Mouse (Mus musculus): Measurements from ENCODE around the gene Tubb1. TPM values are rescaled to one million over a fixed set of nuclear protein-coding genes. Genes with fewer than 3 reads are reported as not detected.
A peak's percentile ranks its signal among the peaks of the same experiment; 100 is the strongest.

Gene Tubb1
- polyA plus RNA-seq, 1 experiment from 2014 or later: 5.5 TPM

DNA sequence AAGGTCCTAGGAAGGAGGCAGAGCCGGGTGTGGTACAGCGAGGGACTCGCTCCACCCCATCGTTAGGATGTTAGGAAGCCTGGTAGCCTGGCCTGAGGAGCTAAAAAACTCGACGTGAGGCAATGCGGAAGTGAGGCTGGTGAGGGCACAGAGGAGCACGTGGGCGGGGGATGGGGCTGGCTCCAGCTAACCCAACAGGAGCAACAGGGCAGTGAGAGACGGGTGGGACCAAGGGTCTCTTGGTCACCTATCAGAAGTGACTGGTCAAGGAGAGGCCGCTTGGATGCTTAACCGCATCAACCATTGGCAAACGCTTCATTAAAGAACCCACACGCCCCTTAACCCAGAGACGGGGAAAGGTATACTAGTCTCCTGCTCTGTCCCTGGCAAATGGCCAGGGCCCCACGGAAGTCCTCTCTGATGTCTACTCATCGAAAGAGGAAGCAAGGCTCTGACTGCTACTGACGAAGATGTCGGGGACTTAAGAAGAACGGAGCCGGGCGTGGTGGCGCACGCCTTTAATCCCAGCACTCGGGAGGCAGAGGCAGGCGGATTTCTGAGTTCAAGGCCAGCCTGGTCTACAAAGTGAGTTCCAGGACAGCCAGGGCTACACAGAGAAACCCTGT is 14.3 kb upstream of the Tubb1 start:
- H3K9me3 ChIP-seq: no peaks in the 10 kb centered on the region
- H3K4me3 ChIP-seq: no peak overlapping the region
- no peaks in the 10 kb centered on the region for H3K27me3 ChIP-seq (ENCODE audit: poor library complexity, severe bottlenecking)
- H3K27ac ChIP-seq: no peak overlapping the region
- H3K36me3 ChIP-seq (replicated peaks): peaks cover 48% of the 10 kb centered on the region
- peaks cover 33% of the 10 kb centered on the region for H3K4me1 ChIP-seq
- WGBS: 92% methylated on average over 26 of the region's 26 CpGs
- no peak for DNase-seq (ENCODE audit: extremely low spot score, low spot score)

DNA sequence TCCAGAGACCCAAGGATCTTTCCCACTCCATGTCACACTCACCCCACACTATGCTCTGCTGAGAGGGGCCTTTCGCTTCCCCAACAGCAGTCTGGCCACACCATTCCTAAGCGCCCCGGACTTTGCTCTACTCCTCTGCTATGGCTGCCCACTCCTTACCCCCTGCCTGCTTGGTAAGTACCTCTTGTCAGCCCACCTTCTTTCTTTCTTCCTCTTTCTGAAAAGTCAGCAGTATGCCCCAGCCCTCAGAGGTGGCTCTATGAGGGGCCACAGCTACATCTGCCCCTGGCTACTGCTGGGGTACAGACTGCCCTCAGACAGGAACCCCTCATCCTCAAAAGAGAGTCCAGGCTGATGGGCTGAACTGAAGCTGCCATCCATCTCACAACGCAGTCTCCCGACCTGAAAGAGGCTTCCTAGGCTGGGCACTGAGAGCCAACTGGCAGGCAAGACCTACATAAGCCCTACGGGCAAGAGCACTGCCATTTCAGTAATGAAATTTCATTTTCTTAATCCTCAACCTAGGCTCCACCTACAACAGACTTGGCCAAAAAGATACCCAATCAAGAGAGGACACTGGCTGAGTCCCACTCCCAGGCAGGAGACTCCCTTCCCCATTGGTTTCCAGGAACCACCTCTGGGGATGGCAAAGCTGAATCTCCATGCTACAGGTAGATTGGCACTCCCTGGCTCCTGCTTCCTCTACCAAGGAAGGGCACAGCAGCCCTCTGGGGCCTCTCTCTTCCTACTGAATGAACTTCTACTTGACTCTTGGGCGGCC is 13.4 kb upstream of the Tubb1 start:
- H3K27me3 ChIP-seq (ENCODE audit: poor library complexity, severe bottlenecking): no peaks in the 10 kb centered on the region
- H3K9me3 ChIP-seq: no peaks in the 10 kb centered on the region
- no peak overlapping the region for H3K4me3 ChIP-seq
- peaks cover 40% of the 10 kb centered on the region for H3K36me3 ChIP-seq (replicated peaks)
- H3K4me1 ChIP-seq: peaks cover 33% of the 10 kb centered on the region
- 92% methylated on average over 7 of the region's 7 CpGs for WGBS
- no peak overlapping the region for H3K27ac ChIP-seq
- no peak for DNase-seq (ENCODE audit: extremely low spot score, low spot score)

DNA sequence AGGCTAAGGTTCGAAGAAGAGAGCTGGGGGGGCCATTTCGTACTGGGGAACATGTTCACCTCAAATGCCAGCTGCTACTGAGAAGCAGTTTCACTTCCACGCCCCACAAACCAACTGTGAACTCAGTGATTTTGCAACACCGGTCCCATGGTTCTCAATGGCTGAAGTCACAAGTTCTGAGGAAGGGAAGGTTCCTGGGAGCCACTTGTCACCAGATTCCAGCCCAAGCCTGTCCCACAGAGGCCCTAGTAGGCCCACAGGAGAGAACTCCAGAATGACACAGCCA is 12.9 kb upstream of the Tubb1 start:
- no peak for DNase-seq (ENCODE audit: extremely low spot score, low spot score)
- Histone ChIP-seq H3K36me3 (replicated peaks) (peaks cover 36% of the 10 kb centered on the region), H3K27ac (peak overlapping the region; percentile 89; the same call in 1 of the 2 replicates), H3K4me1 (peaks cover 30% of the 10 kb centered on the region), H3K4me3 (peak overlapping the region; percentile 66), H3K9me3 (no peaks in the 10 kb centered on the region), H3K27me3 (ENCODE audit: poor library complexity, severe bottlenecking) (no peaks in the 10 kb centered on the region)
- WGBS: 93% methylated on average over 4 of the region's 4 CpGs

DNA sequence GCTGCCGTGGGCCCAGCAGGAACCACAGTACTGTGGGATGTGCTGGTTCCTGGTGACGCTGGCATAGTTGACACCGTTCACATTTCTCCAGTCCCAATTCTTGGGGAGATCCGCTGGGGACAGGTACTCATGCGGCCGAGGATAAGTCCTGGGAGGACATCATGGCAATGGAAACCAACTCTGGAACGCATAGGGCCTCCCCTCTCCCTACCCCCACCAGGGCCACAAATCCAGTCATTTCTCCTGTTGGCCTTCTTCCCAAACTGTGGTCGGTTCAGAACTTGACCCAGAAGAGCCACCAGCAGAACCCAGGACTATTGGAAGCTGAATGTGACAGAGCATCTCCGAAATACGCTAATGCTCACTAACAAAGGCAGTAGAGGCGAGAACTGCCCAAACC is 12.3 kb upstream of the Tubb1 start:
- no peaks in the 10 kb centered on the region for H3K27me3 ChIP-seq (ENCODE audit: poor library complexity, severe bottlenecking)
- H3K4me1 ChIP-seq: peaks cover 31% of the 10 kb centered on the region
- H3K9me3 ChIP-seq: no peaks in the 10 kb centered on the region
- peak overlapping the region; percentile 66 for H3K4me3 ChIP-seq
- peak overlapping the region; percentile 89 for H3K27ac ChIP-seq
- H3K36me3 ChIP-seq (replicated peaks): peaks cover 32% of the 10 kb centered on the region
- DNase-seq (ENCODE audit: extremely low spot score, low spot score): no peak
- WGBS: 63% methylated on average over 11 of the region's 11 CpGs

DNA sequence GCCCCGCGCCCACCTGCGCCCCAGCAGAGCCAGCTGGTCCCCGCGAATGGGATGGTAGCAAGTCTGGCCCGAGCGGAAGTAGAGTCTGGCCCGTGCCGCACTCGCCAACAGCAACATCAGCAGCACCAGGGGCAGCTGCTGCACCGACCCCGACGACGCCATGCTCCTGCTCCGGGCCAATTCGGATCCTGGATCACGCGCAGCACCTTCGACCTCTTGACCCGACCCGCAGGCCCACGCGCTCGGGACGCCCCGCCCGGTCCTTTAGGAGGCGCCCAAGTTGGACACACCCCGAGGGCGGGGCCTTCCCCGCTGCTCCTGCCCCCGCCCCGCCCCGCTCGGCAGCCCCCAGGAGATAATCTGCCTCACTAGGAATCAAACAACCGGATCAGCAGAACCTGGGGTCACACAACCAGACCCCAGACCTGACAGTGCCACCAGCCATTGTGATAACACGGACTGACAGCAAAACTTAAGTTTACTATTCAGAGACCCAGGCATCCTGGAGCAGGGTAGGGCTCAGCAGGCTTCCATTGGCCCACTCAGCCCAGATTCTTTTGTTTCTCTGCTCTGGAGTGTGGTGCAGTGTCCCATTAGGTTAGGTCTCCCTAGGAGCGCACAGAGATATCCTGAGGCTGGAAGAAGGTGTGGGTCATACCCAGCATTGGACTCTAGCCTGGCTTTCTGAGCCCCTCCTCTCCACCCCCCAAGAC is 11.6 kb upstream of the Tubb1 start, which contains the start of gene Ctsz:
TSS of gene Ctsz (minus strand) at position 303 of the 713 bp plus-strand sequence.
- peak within 1 kb of the TSS; percentile 66 for H3K4me3 ChIP-seq
- DNase-seq (ENCODE audit: extremely low spot score, low spot score): peak; percentile 64
- WGBS: under 1% methylated on average over 38 of the region's 38 CpGs
- peak within 1 kb of the TSS; percentile 89 for H3K27ac ChIP-seq
- H3K27me3 ChIP-seq (ENCODE audit: poor library complexity, severe bottlenecking): no peaks in the 10 kb centered on the region
- H3K36me3 ChIP-seq (replicated peaks): peaks cover 25% of the 10 kb centered on the region
- H3K9me3 ChIP-seq: no peaks in the 10 kb centered on the region
- peaks cover 34% of the 10 kb centered on the region for H3K4me1 ChIP-seq

DNA sequence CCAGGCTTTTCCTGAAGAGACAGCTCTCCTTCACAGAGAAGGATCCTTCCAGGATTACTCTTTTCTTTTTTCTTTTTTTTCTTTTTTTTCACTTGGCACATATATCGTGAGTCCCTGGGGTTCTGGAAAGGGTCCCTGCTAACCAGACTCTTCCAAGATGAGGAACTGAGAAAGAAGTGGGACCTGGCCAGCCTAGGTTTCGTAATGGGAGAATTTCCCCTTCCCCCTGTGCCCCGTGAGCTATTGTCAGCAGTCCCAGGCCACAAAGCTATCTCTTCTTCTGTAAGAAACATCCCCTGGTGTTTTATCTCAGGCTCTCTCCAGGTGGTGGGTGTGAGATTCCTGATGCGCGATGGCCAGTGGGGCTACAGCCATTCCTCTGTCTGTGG is 11.1 kb upstream of the Tubb1 start:
- peaks cover 22% of the 10 kb centered on the region for H3K36me3 ChIP-seq (replicated peaks)
- H3K4me1 ChIP-seq: peaks cover 34% of the 10 kb centered on the region
- H3K9me3 ChIP-seq: no peaks in the 10 kb centered on the region
- no peaks in the 10 kb centered on the region for H3K27me3 ChIP-seq (ENCODE audit: poor library complexity, severe bottlenecking)
- peak overlapping the region; percentile 89 for H3K27ac ChIP-seq
- no peak for DNase-seq (ENCODE audit: extremely low spot score, low spot score)
- 48% methylated on average over 5 of the region's 5 CpGs for WGBS
- H3K4me3 ChIP-seq: peak overlapping the region; percentile 66

DNA sequence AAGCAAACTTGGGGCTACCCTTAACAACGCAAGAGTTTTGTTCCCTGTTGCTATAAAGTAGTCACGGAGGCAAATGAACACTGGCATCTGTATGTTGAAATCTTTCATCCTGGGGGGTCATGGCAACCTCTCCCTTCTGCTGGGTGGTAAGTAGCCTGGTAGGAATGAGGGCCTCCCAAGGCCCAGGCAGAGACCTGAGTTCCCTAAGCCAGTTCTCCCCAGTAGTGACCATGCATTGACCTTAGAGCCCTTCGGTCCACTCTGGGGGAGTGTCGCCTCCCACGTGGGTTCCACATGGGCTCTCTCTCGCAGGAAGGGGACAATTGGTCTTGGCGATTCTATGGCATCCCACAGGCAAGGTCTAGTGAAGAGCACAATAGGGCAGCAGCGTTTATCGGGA is 10.5 kb upstream of the Tubb1 start:
- H3K36me3 ChIP-seq (replicated peaks): peaks cover 18% of the 10 kb centered on the region
- 88% methylated on average over 9 of the region's 9 CpGs for WGBS

DNA sequence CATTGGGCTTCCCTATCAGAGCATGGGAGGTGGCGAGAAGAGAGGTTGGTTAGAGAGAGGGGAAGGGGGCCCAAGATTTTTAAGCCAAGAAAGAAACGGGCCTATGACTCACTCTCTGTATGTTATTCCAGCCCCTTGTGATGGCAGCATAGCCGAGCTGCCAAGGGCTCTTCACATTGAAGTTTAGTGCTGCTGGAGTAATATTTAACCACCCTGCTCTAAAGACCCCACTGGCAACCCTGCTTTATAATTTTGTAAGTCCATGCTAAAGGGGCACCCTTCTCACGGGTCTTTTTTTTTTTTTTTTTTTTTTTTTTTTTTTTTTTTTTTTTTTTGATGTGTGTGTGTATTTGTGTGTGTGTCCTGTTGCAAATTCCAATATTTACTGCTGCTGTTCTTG is 8.6 kb upstream of the Tubb1 start:
- H3K4me1 ChIP-seq: peaks cover 42% of the 10 kb centered on the region
- H3K27ac ChIP-seq: no peak overlapping the region
- no peak for DNase-seq (ENCODE audit: extremely low spot score, low spot score)
- no peak overlapping the region for H3K4me3 ChIP-seq
- H3K9me3 ChIP-seq: no peaks in the 10 kb centered on the region
- WGBS: 82% methylated on average over 4 of the region's 4 CpGs
- H3K27me3 ChIP-seq (ENCODE audit: poor library complexity, severe bottlenecking): no peaks in the 10 kb centered on the region
- 0 out of 2 replicates have a peak, but pooled peaks cover under 1% of the 10 kb centered on the region for H3K36me3 ChIP-seq (replicated peaks)

More for the DNA sequence above, 10.5 kb upstream of the Tubb1 start:
- H3K27me3 ChIP-seq (ENCODE audit: poor library complexity, severe bottlenecking): no peaks in the 10 kb centered on the region
- H3K27ac ChIP-seq: no peak overlapping the region
- DNase-seq (ENCODE audit: extremely low spot score, low spot score): no peak
- H3K4me1 ChIP-seq: peaks cover 34% of the 10 kb centered on the region
- H3K4me3 ChIP-seq: no peak overlapping the region
- H3K9me3 ChIP-seq: no peaks in the 10 kb centered on the region

DNA sequence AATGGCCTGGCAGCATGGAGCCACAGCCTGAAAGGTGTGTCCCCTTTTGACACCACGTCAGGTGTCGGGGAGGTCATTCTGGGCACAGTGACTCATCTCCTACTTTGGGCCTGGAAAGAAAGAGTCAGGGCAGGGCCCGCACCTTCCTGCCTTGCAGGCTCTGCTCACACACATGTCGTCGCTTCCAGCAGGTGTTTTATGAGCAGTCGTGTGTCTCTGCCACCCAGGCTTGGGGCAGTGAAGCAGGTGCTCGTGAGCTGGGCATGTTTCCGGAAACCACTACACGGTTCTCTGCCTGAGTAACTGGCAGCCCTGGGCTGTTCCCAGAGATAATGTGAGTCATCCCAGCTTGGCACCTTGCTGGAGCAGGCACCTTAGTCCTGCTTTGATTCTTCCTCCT is 8.0 kb upstream of the Tubb1 start:
- no peak for DNase-seq (ENCODE audit: extremely low spot score, low spot score)
- Histone ChIP-seq H3K9me3 (no peaks in the 10 kb centered on the region), H3K4me3 (no peak overlapping the region), H3K36me3 (replicated peaks) (no peaks in the 10 kb centered on the region), H3K27ac (no peak overlapping the region), H3K4me1 (peaks cover 39% of the 10 kb centered on the region), H3K27me3 (ENCODE audit: poor library complexity, severe bottlenecking) (no peaks in the 10 kb centered on the region; the same call in 1 of the 2 replicates)
- 85% methylated on average over 9 of the region's 9 CpGs for WGBS

DNA sequence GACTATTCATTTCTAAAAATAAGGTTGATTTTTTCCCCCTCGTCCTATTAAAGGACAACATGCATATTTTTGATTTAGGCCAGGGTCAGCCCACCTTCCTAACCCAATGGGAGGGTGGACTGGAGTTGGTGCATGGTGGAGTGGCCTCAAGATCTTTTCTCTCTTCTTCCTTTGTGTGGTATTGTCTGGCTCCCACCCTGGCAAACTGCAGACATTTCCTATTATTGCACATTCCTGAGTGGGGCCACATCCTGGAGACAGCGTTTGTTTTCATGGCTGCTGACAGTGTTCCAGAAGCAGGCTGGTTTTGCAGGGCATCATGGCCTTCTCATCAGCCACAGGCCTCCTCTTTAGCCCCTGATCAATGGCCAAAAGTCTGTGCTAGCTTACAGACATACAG is 7.4 kb upstream of the Tubb1 start:
- H3K27ac ChIP-seq: peak overlapping the region; percentile 53; the same call in 1 of the 2 replicates
- H3K27me3 ChIP-seq (ENCODE audit: poor library complexity, severe bottlenecking): no peaks in the 10 kb centered on the region; the same call in 1 of the 2 replicates
- WGBS: 80% methylated on average over 2 of the region's 2 CpGs
- no peak for DNase-seq (ENCODE audit: extremely low spot score, low spot score)
- H3K4me1 ChIP-seq: peaks cover 34% of the 10 kb centered on the region
- no peaks in the 10 kb centered on the region for H3K9me3 ChIP-seq
- H3K36me3 ChIP-seq (replicated peaks): no peaks in the 10 kb centered on the region
- no peak overlapping the region for H3K4me3 ChIP-seq

DNA sequence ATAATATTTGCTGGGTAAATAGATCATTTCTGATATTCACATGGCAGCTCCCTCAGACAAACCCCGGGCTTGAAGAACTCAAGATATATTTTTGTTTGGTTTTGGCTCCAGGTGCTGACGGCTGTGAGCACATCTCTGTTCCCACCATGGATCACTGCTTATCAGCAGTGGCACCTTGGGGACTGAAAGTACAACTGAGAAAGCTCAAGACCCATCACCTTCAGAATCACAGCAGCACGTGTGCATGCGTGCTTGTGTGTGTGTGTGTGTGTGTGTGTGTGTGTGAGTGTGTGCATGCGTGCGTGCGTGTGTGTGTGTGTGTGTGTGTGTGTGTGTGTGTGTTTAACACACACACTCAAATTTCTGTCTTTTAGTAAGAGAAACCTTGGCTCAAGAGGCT is 6.1 kb upstream of the Tubb1 start:
- 91% methylated on average over 7 of the region's 7 CpGs for WGBS
- no peaks in the 10 kb centered on the region for H3K9me3 ChIP-seq
- H3K36me3 ChIP-seq (replicated peaks): no peaks in the 10 kb centered on the region
- H3K27ac ChIP-seq: no peak overlapping the region
- H3K4me3 ChIP-seq: no peak overlapping the region
- DNase-seq (ENCODE audit: extremely low spot score, low spot score): no peak
- no peaks in the 10 kb centered on the region; the same call in 1 of the 2 replicates for H3K27me3 ChIP-seq (ENCODE audit: poor library complexity, severe bottlenecking)
- peaks cover 20% of the 10 kb centered on the region for H3K4me1 ChIP-seq

DNA sequence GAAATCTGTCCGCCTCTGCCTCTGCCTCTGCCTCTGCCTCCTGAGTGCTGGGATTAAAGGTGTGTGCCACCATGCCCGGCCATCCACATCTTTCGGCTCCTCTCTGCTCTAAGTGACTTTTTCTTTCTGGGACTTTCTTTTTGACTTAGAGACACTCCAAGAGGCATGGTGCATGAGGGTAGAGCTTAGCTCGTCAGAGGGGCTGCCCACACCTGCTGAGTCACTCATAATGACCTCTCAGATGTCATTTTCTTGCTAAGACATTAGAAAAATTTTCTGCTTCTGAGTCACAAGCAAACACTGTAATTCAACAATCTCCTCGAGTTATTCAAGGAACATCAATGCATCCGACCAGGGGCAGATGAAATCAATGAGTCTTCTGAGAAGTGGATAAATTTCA is 5.5 kb upstream of the Tubb1 start:
- DNase-seq (ENCODE audit: extremely low spot score, low spot score): no peak
- Histone ChIP-seq H3K9me3 (no peaks in the 10 kb centered on the region), H3K27ac (no peak overlapping the region), H3K4me1 (peaks cover 16% of the 10 kb centered on the region), H3K4me3 (no peak overlapping the region), H3K27me3 (ENCODE audit: poor library complexity, severe bottlenecking) (no peaks in the 10 kb centered on the region; the same call in 1 of the 2 replicates), H3K36me3 (replicated peaks) (no peaks in the 10 kb centered on the region)
- WGBS: 89% methylated on average over 6 of the region's 6 CpGs

DNA sequence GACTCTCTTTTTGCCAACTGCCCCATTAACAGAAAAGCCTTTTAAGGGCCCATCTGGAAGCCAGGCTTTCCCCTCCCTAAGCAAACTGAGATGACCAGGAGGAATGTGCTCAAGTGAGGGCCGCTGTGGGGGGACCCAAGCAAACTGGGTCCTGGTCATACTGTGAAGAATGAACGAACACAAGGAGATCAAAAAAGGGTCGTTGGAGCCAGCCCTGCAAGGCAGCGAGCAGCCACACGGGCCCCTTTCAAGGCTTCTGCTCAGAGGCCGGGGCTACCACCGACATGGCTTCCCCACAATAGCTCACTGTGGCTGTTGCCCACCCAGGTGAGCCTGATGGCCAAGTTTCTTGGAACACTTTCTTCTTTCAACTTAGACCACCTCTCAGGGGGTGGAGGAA is 4.0 kb upstream of the Tubb1 start:
- WGBS: 60% methylated on average over 7 of the region's 7 CpGs
- H3K4me3 ChIP-seq: no peak overlapping the region
- H3K27me3 ChIP-seq (ENCODE audit: poor library complexity, severe bottlenecking): no peaks in the 10 kb centered on the region; the same call in 1 of the 2 replicates
- H3K27ac ChIP-seq: peak overlapping the region; percentile 35; the same call in 1 of the 2 replicates
- no peak for DNase-seq (ENCODE audit: extremely low spot score, low spot score)
- H3K4me1 ChIP-seq: peaks cover 16% of the 10 kb centered on the region
- no peaks in the 10 kb centered on the region for H3K9me3 ChIP-seq
- no peaks in the 10 kb centered on the region for H3K36me3 ChIP-seq (replicated peaks)
